Mouse (Mus musculus) bone marrow macrophage, adult 2 months (primary cell): ENCODE measurements around the gene Nprl3. TPM values are rescaled to one million over a fixed set of nuclear protein-coding genes. Genes with fewer than 3 reads are reported as not detected.
"Not testable (repeated sequence)": the region's sequence is repeated elsewhere in the genome, so short reads cannot be mapped to it uniquely, and the experiment has no call there.

ENCODE experiments used
- H3K27ac ChIP-seq: 2 replicates; pipeline ENCODE4 v1.5.1; 2012; ENCODE audit warnings: low read depth, low read length; ENCODE audit not compliant: insufficient read depth
- H3K4me1 ChIP-seq: 2 replicates; pipeline ENCODE4 v1.6.1; 2012; ENCODE audit warnings: low read length; ENCODE audit not compliant: control insufficient read depth, insufficient read depth
- H3K4me3 ChIP-seq: 2 replicates; pipeline ENCODE4 v1.5.1; 2012; ENCODE audit warnings: mild to moderate bottlenecking, low read length, moderate library complexity; ENCODE audit not compliant: insufficient read depth
- CTCF ChIP-seq: IDR thresholded peaks from 2 replicates; pipeline ENCODE4 v1.5.1; 2012; ENCODE audit warnings: low read depth, mild to moderate bottlenecking, low read length, moderate library complexity
- POLR2A ChIP-seq: IDR thresholded peaks from 2 replicates; pipeline ENCODE4 v1.6.1; 2012; ENCODE audit warnings: mild to moderate bottlenecking, low read depth, low read length, borderline replicate concordance
- polyA plus RNA-seq: library from polyadenylated mRNA; stranded (reverse); fragments of >200 nt; gene quantifications from 2 replicates; pipeline ENCODE4 v1.2.4, GENCODE M21; 2012; ENCODE audit not compliant: missing spikeins, insufficient read depth, insufficient read length

Gene Nprl3
- polyA plus RNA-seq, 1 experiment: 18.5 TPM

DNA sequence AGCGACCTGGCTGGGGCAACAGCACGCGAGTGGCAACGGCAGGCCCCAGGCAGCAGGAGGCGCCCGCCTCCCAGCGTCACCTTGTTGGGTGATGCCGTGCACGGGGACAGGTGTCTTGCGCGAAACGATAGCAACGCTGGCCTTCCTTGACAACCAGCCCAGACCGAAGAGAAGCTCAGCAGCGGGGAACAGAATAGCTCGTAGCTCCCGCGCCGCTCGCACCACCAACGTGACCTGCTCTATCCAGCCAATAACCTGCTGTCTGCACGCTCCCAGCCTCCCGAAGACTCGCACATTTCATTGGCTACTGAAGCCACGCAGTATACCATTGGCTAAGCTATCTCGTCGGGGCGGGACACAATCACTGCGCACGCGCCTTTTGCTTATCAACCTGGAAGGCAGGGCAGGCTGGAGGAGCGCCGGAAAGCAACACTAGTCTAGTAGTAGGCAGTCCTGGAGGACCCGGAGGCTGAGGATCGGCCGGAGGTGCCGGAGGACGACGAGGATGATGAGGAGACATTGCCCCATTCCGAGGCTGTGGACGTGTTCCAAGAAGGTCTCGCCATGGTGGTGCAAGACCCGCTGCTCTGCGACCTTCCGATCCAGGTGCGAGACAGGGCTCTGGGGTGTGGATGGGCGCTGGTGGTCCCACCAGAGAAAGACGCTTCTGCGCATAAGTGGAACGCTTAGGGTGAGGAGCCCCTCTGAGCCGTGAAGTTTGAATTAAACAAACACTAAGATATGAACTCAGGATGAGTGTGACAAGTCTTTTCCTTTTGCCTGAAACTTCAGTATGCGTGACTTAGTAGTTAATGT, 62.2 kb downstream of the Nprl3 start, which contains the start of gene Snrnp25:
Snrnp25 (plus strand) TSS at position 358 of the 816 bp plus-strand sequence.
- TF ChIP-seq CTCF (peak; percentile 20; the same call in 1 of the 2 replicates), POLR2A (no peak)
- H3K4me1 ChIP-seq: peaks cover 3% of the 10 kb centered on the region; the same call in 1 of the 2 replicates
- peak within 1 kb of the TSS; percentile 98 for H3K4me3 ChIP-seq
- H3K27ac ChIP-seq: 0 out of 2 replicates have a peak within 1 kb of the TSS, but pooled peaks have one; percentile 24

DNA sequence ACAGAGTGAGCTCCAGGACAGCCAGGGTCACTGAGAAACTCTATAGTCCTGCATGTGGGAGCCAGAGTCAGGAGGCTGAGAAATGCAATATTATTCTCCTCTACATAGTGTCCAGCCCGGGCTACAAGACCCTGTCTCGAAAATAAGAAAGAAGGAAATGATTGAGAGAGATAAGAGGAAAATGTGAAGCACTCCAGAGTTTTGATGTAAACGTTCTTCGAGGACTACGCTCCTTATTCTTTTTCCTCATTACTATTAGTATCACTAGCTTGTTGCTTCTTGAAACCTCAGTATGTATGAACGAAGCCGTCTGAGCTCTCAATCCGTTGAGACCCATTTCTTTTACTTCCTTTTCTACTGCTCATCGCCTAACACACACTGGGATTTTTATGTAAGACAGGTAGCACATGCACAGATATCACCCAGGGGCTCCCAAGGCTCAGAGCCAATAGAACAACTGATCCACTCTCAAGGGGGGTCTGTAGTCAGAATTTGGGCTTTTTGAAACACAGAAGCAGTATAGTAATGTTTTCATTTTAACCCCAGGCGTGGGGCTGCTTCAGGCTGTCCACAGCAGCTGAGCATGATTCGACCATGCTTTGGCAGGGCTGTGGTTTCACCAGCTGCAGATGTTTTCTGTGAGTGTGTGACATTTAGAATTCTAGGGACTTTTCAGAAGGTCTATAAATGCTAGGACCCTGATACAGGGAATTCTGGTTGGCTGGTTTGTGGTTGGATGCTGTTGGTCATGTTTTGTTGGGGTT, 65.4 kb downstream of the Nprl3 start:
- Histone ChIP-seq H3K4me1 (peaks cover 3% of the 10 kb centered on the region; the same call in 1 of the 2 replicates), H3K27ac (no peak overlapping the region), H3K4me3 (no peak overlapping the region)
- no peak for TF ChIP-seq CTCF
- no peak for TF ChIP-seq POLR2A

GRCm38 (mm10) chr11:32200992-32201391, 66.5 kb downstream of the Nprl3 start:
- H3K4me3 ChIP-seq, H3K4me1 ChIP-seq, H3K27ac ChIP-seq: not testable (repeated sequence)

DNA sequence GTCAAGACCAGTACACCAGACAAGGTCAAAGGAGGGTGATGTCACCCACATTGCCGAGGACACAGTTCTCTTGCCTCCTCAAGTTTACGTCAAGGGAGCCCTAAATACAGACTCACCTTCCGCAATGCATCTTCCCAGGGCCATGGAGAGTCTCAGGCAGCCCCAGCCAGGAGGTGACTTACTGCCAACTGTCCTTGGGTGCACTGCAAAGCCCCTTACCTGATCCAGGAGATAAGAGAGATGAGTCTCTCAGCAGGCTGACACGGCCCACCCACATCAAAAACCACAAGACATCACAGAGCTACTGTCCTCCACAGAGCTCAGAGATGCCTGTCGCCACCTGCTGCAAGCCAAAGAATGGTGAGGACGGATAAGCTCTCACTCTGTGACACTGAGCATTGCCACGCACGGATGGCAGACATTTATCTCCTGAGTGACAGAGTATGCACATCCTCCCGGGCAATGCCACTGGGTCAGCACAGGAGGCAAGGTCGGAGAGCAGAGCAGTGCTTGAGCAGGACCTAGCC, 67.4 kb downstream of the Nprl3 start, which contains the start of gene Il9r:
Il9r (minus strand) TSS at position 205 of the 527 bp plus-strand sequence.
- no peak within 1 kb of the TSS for H3K4me3 ChIP-seq
- H3K27ac ChIP-seq: no peak within 1 kb of the TSS
- H3K4me1 ChIP-seq: no peaks in the 10 kb centered on the region
- TF ChIP-seq POLR2A: no peak
- TF ChIP-seq CTCF: no peak

DNA sequence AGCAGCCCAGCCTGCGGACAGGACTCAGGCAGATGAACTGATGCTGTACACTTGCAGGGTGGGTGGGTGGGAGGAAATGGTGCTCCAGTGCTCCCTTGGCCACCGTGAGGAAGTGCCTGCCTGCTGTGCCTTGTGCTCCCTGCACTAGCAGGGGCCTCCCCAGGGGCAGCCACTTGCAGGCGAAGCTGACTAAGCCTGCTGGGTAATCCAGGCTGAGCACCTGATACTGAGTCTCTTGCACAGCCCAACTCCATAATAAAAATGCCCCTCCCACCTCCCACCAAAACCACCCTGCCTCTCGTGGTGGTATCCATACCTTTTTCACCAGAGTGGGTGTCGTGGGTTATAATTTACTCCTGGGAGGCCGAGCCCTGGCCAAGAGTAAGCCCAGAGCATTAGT, 68.3 kb downstream of the Nprl3 start:
- Histone ChIP-seq H3K4me3 (no peak overlapping the region), H3K4me1 (no peaks in the 10 kb centered on the region), H3K27ac (no peak overlapping the region)
- no peak for TF ChIP-seq CTCF
- TF ChIP-seq POLR2A: no peak

DNA sequence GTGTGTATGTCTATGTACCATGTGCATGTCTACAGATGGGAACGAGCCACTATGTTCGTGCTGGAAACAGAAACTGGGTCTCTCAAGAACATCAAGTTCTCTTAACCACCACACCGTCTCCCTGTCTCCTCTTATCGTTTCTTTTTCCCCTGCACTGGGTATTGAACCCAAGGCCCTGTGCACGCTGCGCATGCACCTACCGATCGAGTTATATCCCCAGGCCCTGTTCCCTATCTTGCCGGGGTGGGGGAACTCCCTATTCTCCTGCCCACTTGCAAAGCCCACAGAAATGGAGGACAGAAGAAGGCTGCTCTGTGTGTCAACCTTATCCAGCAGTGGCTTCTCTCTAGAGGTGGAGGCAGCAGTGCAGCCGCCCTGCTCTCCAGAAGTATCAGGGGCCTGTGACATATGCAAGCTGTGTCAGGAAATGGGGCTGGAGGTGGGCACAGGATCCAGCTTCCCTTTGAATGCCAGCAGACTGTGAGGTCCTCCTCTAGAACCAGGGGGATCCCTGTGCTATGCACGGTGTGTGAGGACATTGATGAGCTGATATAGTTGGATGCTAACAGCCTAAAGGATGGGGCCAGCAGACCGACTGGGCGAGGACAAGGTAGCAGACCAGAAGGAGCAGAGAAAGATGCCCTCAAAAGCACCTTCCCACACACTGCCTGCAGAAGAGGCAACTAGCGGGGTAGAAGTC, 69.1 kb downstream of the Nprl3 start:
- no peak for TF ChIP-seq POLR2A
- no peak for TF ChIP-seq CTCF
- H3K4me1 ChIP-seq: no peaks in the 10 kb centered on the region
- no peak overlapping the region for H3K27ac ChIP-seq
- H3K4me3 ChIP-seq: no peak overlapping the region

GRCm38 (mm10) chr11:32197766-32198165, 69.7 kb downstream of the Nprl3 start:
- Histone ChIP-seq H3K4me1 (no peaks in the 10 kb centered on the region), H3K4me3 (no peak overlapping the region), H3K27ac (no peak overlapping the region)
- TF ChIP-seq CTCF (no peak), POLR2A (no peak)

DNA sequence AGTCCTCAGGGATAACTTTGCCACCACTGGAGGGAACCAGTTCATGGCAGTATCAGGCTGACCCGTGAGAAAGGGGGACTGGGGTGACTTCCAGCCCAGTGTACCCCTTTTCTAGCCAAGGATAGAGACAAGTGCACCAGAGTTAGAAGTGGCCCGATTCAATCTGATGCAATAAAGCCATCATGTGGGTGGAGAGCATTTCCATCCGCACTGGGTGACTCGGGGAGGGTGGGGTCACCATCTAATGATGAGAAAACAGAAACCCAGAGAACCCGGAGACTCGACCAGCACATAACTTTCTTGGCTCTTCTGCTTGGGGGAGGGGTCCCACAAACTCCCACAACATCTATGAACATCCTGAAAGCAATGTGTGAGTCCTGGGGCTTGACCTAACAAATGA, 70.8 kb downstream of the Nprl3 start:
- H3K4me3 ChIP-seq: no peak overlapping the region
- TF ChIP-seq CTCF: no peak
- TF ChIP-seq POLR2A: no peak
- H3K27ac ChIP-seq: no peak overlapping the region
- no peaks in the 10 kb centered on the region for H3K4me1 ChIP-seq

DNA sequence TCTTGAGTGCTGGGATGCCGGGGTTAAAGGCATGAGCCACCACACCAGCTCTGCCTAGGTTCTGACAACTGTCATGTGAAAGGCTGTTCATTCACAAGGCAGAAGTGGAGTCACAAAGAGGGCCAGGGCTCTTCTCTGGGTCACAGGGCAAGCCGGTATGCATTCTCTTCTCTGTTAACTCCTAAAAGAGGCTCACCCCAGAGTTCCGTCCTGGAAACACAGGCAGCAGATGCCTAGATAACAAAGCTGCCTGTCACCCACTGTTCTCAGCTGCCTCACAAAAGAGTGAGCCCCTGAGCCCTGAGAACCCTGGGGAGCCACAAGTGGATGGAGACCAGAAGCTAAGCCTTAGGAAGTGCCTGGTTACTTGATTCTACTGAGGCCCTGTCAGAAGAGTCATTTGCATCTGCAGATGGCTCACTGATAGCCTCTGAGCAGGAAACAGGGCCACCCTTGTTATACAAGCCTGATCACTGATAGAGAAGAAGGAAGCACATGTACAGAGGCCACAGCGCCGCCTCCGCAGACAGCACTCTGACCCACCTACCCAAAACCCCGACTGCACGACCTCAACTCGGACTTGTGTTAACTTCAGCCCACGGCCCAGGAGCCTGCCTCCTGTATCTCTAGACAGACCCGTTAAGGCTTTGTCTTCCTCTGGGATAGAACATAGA, 71.5 kb downstream of the Nprl3 start:
- H3K27ac ChIP-seq: no peak overlapping the region
- H3K4me1 ChIP-seq: no peaks in the 10 kb centered on the region
- no peak overlapping the region for H3K4me3 ChIP-seq
- TF ChIP-seq POLR2A (no peak), CTCF (no peak)
